Mouse (Mus musculus) spleen, postnatal 4 days (tissue): ENCODE data around the gene Rpl12.
"Not testable (repeated sequence)": the region's sequence is repeated elsewhere in the genome, so short reads cannot be mapped to it uniquely, and the experiment has no call there.

Source experiments
- DNase-seq, 2 experiments: peaks; one replicate each; pipeline ENCODE4 v3.0.0; 2022; ENCODE audit warnings: low spot score in 2 of 2

Gene Rpl12

DNA sequence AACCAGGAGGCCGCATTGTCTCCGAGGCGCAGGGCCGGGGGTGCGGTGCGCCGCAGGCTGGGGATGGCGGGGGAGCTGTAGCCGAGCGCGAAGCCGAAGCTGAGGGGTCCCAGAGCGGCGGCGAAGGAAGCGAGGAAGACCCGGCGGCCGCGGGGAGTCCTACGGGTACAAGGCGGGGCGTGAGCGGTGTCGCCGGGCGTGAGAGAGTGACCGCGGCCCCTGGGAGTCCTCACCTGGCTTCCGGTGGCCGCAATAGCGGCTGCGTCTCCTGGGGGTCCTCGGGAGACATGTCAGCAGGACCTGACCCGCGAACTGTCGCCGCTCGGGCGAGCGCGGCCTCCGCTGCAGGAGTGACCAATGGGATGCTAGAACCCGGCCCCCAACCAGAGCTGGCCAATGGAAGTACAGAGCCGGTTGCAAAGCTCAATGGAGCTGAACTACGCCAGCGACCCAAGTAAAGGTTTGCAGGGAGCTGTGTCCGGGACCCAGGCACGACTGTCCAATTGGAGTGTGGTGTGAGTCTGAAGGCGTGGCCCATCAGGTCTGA, 20.4 kb downstream of the Rpl12 start, which contains the start of gene Slc2a8:
Slc2a8 (minus strand) TSS at position 359 of the 547 bp plus-strand sequence.
- peak; percentile 86 to 91 for DNase-seq

DNA sequence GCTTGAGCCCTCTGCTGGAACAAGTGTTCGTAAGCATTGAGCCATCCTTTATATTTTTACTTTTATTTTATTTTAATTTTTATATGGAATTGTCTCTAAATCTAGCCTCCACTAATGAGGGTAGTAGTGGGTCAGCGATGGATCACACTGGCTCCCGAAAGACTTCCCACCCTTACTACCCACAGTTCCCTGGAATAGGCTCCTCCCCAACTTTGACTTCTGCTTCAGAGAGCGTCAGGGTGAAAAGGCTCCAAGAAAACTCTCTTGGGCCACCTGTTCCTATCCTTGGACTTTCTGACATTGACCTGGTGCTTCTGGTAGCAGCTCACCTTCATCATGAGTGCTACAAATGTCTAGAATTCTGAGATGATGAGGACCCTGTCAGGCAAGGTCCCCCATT, 21.3 kb downstream of the Rpl12 start:
- DNase-seq: no peak

DNA sequence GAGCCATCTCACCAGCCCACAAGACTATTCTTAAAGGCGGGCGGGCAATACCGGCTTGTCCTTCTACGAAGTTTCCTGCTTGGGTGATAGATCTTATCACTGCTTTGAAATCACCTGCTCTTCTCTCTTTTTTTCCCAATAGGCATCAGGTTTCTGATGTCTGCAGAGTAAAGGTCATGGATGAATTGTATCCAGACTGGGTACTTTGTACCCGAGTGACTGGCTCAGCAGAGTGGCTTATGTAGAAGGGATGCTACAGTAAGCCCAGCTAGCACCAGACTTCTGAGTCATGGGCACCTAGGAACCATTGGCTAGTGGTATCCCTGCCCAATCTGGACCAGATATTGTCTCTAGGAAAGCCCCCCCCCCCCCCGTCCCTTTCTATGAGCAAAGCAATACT, 22.3 kb downstream of the Rpl12 start:
- no peak for DNase-seq

DNA sequence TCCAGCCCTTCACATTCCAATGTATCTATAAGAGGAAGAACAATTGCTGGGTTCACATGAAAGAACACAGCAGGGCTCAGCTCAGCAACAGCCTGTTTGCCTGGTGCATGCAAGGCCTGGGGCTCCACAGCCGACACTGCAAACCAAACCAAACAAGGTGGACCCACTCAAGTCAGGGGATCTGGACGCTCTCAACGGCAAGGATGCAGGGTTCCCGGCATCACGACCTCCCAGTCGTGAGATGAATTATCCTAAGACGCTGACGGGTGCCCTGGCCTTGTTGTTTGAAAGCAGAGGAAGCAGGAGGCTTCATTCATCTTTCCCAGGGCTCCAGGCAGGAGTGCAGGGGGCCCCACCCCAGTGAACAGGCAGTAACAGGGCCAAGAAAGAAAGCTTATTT, 24.5 kb downstream of the Rpl12 start:
- no peak for DNase-seq

DNA sequence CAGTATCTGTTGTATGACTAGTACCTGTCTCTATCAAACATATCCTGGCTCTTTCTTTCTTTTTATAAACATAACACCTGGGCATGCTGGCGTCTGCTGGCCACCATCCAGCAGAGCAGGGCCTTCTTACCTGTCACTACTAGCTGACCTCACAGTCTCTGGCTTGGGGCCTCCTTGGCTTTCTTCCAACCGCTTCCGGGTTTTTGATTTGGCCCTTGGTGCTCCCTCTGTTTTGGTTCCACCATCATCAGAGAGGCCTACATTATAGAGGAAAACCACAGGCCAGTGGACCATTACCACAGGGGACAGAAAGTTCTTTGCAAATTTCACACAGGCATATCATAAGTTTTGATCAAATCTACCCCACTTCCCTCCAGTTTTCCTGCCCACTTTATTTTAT, 28.0 kb downstream of the Rpl12 start:
- no peak for DNase-seq

DNA sequence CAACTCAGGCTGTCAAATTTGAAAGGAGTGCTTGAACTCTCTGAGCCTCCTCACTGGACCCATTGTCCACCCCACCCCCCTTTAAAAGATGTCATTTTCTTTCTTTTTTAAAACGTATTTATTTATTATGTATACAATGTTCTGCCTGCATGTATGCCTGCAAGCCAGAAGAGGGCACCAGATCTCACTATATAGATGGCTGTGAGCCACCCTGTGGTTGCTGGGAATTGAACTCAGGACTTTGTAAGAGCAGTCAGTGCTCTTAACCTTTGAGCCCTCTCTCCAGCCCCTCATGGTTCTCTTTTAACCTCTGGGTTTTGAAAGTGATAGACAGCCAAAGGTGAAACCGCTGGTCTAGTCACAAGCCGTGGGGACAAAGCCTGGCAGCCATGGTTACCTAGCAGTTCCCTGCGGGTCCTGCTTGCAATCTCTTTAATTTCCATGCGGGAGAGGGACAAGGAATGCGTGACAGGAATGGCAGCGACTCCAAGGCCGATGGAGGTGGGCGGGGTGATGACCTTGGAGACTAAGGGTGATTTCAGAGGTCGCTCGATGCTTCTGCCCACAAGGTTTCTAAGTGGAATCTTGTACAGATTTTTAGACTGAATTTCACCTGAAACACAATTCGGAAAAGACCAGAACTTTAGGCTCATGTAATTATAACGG, 28.9 kb downstream of the Rpl12 start:
- no peak for DNase-seq

DNA sequence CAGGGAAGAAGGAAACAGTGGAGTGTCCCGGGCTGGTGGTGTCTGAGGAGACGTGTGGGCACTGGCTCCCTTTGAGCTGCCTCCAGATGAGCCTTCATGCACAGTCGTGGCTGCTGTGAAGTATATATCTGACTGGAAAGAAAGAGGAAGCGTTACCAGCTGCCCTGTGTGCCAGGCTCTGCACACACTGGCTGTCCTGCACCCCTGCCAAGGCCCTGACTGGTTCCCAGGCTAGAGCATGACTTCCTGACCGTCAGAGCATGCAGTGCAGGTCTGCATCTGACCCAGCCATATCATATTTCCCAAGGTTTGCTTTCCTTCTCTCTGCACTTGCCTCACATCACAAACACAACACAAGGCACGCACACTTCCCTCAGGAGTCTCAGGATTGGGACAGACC, 30.8 kb downstream of the Rpl12 start:
- no peak for DNase-seq

DNA sequence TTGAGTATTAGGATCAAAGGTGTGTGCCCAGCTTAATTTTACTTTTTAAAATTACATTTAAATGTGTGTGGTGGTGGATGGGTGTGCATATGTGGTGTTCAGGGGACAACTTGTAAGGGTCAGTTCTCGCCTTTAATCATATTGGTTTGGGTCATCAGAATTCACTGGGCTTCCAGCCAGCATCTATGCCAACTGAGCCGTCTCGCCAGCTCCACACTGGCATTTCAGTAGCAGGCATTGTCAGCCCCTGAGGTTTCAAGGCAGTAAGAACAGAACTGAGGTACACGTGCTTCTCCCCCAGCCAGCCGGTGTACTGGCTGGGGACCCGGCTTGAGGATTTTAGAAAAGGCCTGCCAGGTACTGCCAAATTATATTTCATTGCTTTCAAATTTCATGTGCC, 35.7 kb downstream of the Rpl12 start:
- DNase-seq: no peak

DNA sequence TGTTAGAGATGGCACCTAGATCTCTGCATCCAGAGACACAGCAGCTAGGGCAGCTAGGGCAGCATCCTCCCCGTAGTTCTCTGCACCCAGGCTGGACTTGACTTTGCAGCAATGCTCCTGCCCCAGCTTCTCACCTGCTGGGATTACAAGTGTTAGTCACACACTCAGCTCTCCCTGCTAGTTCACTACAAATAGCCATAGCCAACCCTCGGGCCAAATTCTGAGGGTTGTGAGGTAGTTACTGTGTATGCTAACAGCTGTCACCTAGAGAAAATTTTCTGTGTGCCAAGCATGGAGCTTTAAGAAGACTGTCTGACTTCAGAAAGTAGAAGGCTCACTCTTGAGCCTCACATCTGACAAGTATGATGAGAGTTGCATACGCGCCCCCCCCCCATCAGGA, 36.4 kb downstream of the Rpl12 start:
- no peak for DNase-seq

DNA sequence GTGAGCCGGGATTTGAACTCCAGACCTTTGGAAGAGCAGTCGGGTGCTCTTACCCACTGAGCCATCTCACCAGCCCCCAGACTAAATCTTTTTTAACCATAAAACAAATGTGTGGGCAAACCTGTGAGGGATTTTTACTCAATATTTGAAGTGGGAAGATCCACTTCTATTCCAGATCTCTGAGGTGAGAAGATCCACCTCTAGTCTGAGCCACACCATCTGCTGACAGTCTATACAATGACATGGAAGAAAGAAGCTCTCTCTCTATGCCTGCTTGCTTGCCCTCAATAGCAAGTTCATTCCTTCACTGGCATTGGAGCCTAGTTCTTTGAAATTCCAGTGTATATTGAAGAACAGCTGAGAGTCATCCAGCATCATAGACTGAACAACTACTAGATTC, 38.4 kb downstream of the Rpl12 start:
- no peak for DNase-seq

DNA sequence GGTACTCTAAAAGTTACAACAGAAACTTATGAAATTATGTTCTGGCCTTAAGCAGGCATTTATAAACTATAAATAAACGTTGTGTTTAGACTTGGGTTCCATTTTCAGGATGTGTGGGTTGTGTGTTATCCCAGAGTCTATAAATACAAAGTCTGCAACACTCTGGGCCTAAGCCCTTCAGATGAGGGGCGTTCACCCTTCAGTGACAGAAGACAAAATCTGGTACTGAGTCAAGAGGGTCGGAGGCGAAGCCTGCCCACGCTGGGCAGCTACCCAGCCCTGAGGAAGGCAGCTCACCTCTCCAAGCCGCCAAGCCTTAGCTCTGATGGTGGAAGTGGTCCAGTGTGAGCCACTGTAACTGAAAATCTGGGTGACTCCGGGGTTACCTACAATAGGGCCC, 40.8 kb downstream of the Rpl12 start:
- no peak for DNase-seq

DNA sequence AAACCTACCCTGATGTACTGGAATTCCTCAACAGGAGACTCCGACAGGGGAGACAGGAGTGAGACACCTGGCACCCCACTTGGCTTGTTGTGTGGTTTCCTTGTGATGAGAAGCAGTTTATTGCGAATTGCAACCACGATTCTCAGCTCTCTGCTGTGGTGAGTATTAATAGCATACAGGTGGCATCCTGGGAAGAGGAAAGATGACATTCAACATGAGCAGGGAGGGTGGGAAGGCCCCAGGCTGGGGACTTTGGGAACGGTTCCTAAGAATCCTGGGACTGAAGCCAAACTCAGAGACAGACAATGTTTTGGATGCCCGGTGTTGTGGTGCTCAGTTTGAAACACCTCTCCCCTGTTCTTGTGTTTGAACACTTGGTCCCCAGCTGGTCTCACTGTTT, 43.7 kb downstream of the Rpl12 start:
- DNase-seq: no peak

DNA sequence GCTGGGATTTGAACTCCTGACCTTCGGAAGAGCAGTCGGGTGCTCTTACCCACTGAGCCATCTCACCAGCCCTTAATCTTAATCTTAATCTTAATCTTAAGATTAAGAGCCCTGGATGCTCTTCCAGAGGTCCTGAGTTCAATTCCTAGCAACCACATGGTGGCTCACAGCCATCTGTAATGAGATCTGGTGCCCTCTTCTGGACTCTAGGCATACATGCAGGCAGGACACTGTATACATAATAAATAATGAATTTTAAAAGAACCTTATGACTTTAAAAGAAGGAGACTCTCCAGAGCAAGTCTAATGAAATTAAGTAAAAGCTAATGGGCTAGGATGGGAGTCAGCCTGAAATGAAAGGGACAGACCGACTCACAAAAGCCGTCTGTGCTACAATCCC, 47.7 kb downstream of the Rpl12 start:
- not testable (repeated sequence) for DNase-seq

DNA sequence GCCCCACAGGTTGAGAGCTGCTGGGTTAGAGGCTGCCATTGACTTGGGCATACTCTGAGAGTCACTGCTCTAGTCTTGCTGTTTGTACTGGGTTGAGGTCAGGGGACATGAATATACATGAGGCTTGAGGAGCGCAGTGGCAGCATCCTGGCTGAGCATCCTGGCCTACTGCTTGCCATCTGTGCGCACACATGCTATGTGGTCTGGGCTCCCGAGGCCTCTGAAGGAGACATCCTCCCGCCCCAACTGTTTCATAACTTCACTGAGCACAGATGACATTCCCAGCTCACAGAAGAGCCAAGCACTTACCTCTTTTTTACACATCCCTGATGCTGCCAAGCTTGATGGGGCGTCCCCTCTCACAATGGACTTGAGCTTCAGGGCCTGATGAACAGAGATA, 53.5 kb downstream of the Rpl12 start:
- no peak for DNase-seq
